Mouse (Mus musculus) megakaryocyte, embryonic 14.5 days (primary cell): ENCODE results near the gene Hgd.

Experiments used
- FLI1 ChIP-seq: IDR thresholded peaks from 2 replicates; pipeline ENCODE4 v1.6.1; 2012; ENCODE audit warnings: low read length, inconsistent platforms, mixed read lengths
- GATA1 ChIP-seq: IDR thresholded peaks from 3 replicates; pipeline ENCODE4 v1.6.1; 2012; ENCODE audit warnings: mixed read lengths, low read length, inconsistent platforms, borderline replicate concordance

GRCm38 (mm10) chr16:37629011-37629410 is 49.1 kb downstream of the Hgd start:
- no peak for TF ChIP-seq GATA1
- TF ChIP-seq FLI1 = no peak
